Mouse (Mus musculus) bone marrow macrophage, adult 2 months (primary cell): Measurements from ENCODE around the gene Gm13283. TPM values are rescaled to one million over a fixed set of nuclear protein-coding genes. Genes with fewer than 3 reads are reported as not detected.
"Not testable (repeated sequence)": the region's sequence is repeated elsewhere in the genome, so short reads cannot be mapped to it uniquely, and the experiment has no call there.

Experiments used
- H3K27ac ChIP-seq: 2 replicates; pipeline ENCODE4 v1.5.1; 2012; ENCODE audit warnings: low read depth, low read length; ENCODE audit not compliant: insufficient read depth
- H3K4me1 ChIP-seq: 2 replicates; pipeline ENCODE4 v1.6.1; 2012; ENCODE audit warnings: low read length; ENCODE audit not compliant: control insufficient read depth, insufficient read depth
- H3K4me3 ChIP-seq: 2 replicates; pipeline ENCODE4 v1.5.1; 2012; ENCODE audit warnings: mild to moderate bottlenecking, low read length, moderate library complexity; ENCODE audit not compliant: insufficient read depth
- CTCF ChIP-seq: IDR thresholded peaks from 2 replicates; pipeline ENCODE4 v1.5.1; 2012; ENCODE audit warnings: low read depth, mild to moderate bottlenecking, low read length, moderate library complexity
- POLR2A ChIP-seq: IDR thresholded peaks from 2 replicates; pipeline ENCODE4 v1.6.1; 2012; ENCODE audit warnings: mild to moderate bottlenecking, low read depth, low read length, borderline replicate concordance
- polyA plus RNA-seq: library from polyadenylated mRNA; stranded (reverse); fragments of >200 nt; gene quantifications from 2 replicates; pipeline ENCODE4 v1.2.4, GENCODE M21; 2012; ENCODE audit not compliant: missing spikeins, insufficient read depth, insufficient read length

Gm13283 gene
- not detected in 2 replicates for polyA plus RNA-seq

- peak within 1 kb of the TSS; percentile 48 for H3K27ac ChIP-seq
- not testable (repeated sequence) for H3K4me1 ChIP-seq
- H3K4me3 ChIP-seq, result peak within 1 kb of the TSS; percentile 51
These were observed at the start of gene Gm13283 for GRCm38 (mm10) chr4:88759610-88760268. Gene Gm13283 (plus strand): TSS chr4:88760119.

GRCm38 (mm10) chr4:88714281-88714680, 45.6 kb upstream of the Gm13283 start:
- peaks cover 28% of the 10 kb centered on the region for H3K4me1 ChIP-seq
- TF ChIP-seq POLR2A (no peak), CTCF (no peak)
- H3K27ac ChIP-seq, result peak overlapping the region; percentile 29; the same call in 1 of the 2 replicates
- no peak overlapping the region for H3K4me3 ChIP-seq

- Histone ChIP-seq H3K4me3 (no peak overlapping the region), H3K4me1 (peaks cover 29% of the 10 kb centered on the region), H3K27ac (peak overlapping the region; percentile 29; the same call in 1 of the 2 replicates)
- no peak for TF ChIP-seq CTCF
- TF ChIP-seq POLR2A, result no peak
These were observed 44.9 kb upstream of the Gm13283 start for GRCm38 (mm10) chr4:88715059-88715458.

GRCm38 (mm10) chr4:88718715-88719114, 41.2 kb upstream of the Gm13283 start:
- Histone ChIP-seq H3K4me3 (peak overlapping the region; percentile 51), H3K4me1 (peaks cover 28% of the 10 kb centered on the region), H3K27ac (no peak overlapping the region)
- no peak for TF ChIP-seq CTCF
- TF ChIP-seq POLR2A, result no peak

- Histone ChIP-seq H3K4me3 (peak within 1 kb of the TSS; percentile 86), H3K27ac (peak within 1 kb of the TSS; percentile 91), H3K4me1 (peaks cover 31% of the 10 kb centered on the region)
- TF ChIP-seq CTCF (no peak), POLR2A (no peak)
These were observed 37.9 kb upstream of the Gm13283 start, which contains the start of the genes Gm26566 and Klhl9 for GRCm38 (mm10) chr4:88721791-88722721. Gene Gm26566 (plus strand): TSS chr4:88721805. Gene Klhl9 (minus strand): TSS chr4:88722465.

GRCm38 (mm10) chr4:88723497-88724090, 36.3 kb upstream of the Gm13283 start:
- peaks cover 31% of the 10 kb centered on the region for H3K4me1 ChIP-seq
- H3K4me3 ChIP-seq, result no peak overlapping the region
- TF ChIP-seq CTCF, result no peak
- no peak for TF ChIP-seq POLR2A
- no peak overlapping the region for H3K27ac ChIP-seq

- Histone ChIP-seq H3K4me3 (peak overlapping the region; percentile 22), H3K27ac (peak overlapping the region; percentile 83), H3K4me1 (peaks cover 18% of the 10 kb centered on the region)
- TF ChIP-seq POLR2A, result no peak
- no peak for TF ChIP-seq CTCF
These were observed 33.2 kb upstream of the Gm13283 start for GRCm38 (mm10) chr4:88726727-88727126.

- Histone ChIP-seq H3K4me1 (peaks cover 18% of the 10 kb centered on the region), H3K4me3 (peak overlapping the region; percentile 22; the same call in 1 of the 2 replicates), H3K27ac (peak overlapping the region; percentile 83)
- TF ChIP-seq POLR2A (no peak), CTCF (no peak)
These were observed 32.6 kb upstream of the Gm13283 start for GRCm38 (mm10) chr4:88727324-88727723.

- Histone ChIP-seq H3K4me1 (peaks cover 13% of the 10 kb centered on the region), H3K27ac (no peak overlapping the region), H3K4me3 (no peak overlapping the region)
- TF ChIP-seq CTCF (peak; percentile 90), POLR2A (no peak)
These were observed 21.4 kb upstream of the Gm13283 start for GRCm38 (mm10) chr4:88738480-88738879.
